Mouse (Mus musculus): ENCODE data around the gene Slk. TPM values are rescaled to one million over a fixed set of nuclear protein-coding genes. Genes with fewer than 3 reads are reported as not detected.

Gene Slk
- polyA plus RNA-seq, 1 experiment = 12.1 TPM

GRCm38 (mm10) chr19:47536521-47537299, 42.8 kb upstream of the Slk start:
- peak overlapping the region; percentile 58 for H3K4me3 ChIP-seq
- no peaks in the 10 kb centered on the region for H3K27me3 ChIP-seq (ENCODE audit: control insufficient read depth, insufficient read depth, insufficient read length)
- no peaks in the 10 kb centered on the region for H3K79me2 ChIP-seq (ENCODE audit: control insufficient read depth, insufficient read depth)
- TF ChIP-seq POLR2AphosphoS2 (IDR thresholded peaks at IDR 0.05; ENCODE audit: insufficient read length, low read depth) (peak; percentile 89), MYOG (IDR thresholded peaks at IDR 0.05; ENCODE audit: control insufficient read depth in 1 of 3, insufficient read depth in 1 of 3, insufficient read length in 2 of 3, low read depth in 2 of 3) (peak in 1 of 3 experiments; percentile 15), POLR2A (IDR thresholded peaks at IDR 0.05; ENCODE audit: insufficient read length, low read depth) (peak; percentile 87), SRF (IDR thresholded peaks at IDR 0.05; ENCODE audit: control insufficient read depth, insufficient read length, low read depth) (no peak), E2F4 (IDR thresholded peaks at IDR 0.05; ENCODE audit: insufficient read depth) (peak; percentile 59)
- no peak overlapping the region for H3ac ChIP-seq (ENCODE audit: control insufficient read depth, insufficient read length)
- peak overlapping the region; percentile 99 for H3K4me2 ChIP-seq (ENCODE audit: low read depth)
- H3K36me3 ChIP-seq (ENCODE audit: control insufficient read depth, insufficient read depth) = no peaks in the 10 kb centered on the region

- no peaks in the 10 kb centered on the region for H3K36me3 ChIP-seq (ENCODE audit: control insufficient read depth, insufficient read depth)
- TF ChIP-seq REST (IDR thresholded peaks at IDR 0.05; ENCODE audit: insufficient read depth, insufficient read length) (no peak), USF1 (IDR thresholded peaks at IDR 0.05; ENCODE audit: low read depth) (no peak), TCF12 (IDR thresholded peaks at IDR 0.05; ENCODE audit: insufficient read depth, poor library complexity, severe bottlenecking) (no peak), POLR2A (IDR thresholded peaks at IDR 0.05; ENCODE audit: insufficient read length, low read depth) (no peak), MYOD1 (IDR thresholded peaks at IDR 0.05; ENCODE audit: control insufficient read depth in 1 of 3, insufficient read length in 2 of 3, low read depth in 2 of 3) (no peak), MAX (IDR thresholded peaks at IDR 0.05; ENCODE audit: low read depth) (no peak), MYOG (IDR thresholded peaks at IDR 0.05; ENCODE audit: control insufficient read depth in 1 of 3, insufficient read depth in 1 of 3, insufficient read length in 2 of 3, low read depth in 2 of 3) (no peak), POLR2AphosphoS2 (IDR thresholded peaks at IDR 0.05; ENCODE audit: insufficient read length, low read depth) (no peak), E2F4 (IDR thresholded peaks at IDR 0.05; ENCODE audit: insufficient read depth) (no peak), TCF3 (IDR thresholded peaks at IDR 0.05; ENCODE audit: insufficient read length, low read depth) (no peak), CEBPB (IDR thresholded peaks at IDR 0.05; ENCODE audit: insufficient read depth, poor library complexity, severe bottlenecking) (no peak)
- peak within 1 kb of the TSS; percentile 58 for H3K4me3 ChIP-seq
- no peaks in the 10 kb centered on the region for H3K79me2 ChIP-seq (ENCODE audit: control insufficient read depth, insufficient read depth)
- no peaks in the 10 kb centered on the region for H3K27me3 ChIP-seq (ENCODE audit: control insufficient read depth, insufficient read depth, insufficient read length)
- peak within 1 kb of the TSS; percentile 99 for H3K4me2 ChIP-seq (ENCODE audit: low read depth)
- H3ac ChIP-seq (ENCODE audit: control insufficient read depth, insufficient read length) = no peak within 1 kb of the TSS
Measured at GRCm38 (mm10) chr19:47537300-47537792, 42.1 kb upstream of the Slk start, which contains the start of gene Stn1. Gene Stn1 (minus strand): TSS chr19:47537507.

GRCm38 (mm10) chr19:47537879-47538278, 41.6 kb upstream of the Slk start:
- Histone ChIP-seq H3K4me3 (peak overlapping the region; percentile 58), H3K4me2 (ENCODE audit: low read depth) (peak overlapping the region; percentile 98), H3ac (ENCODE audit: control insufficient read depth, insufficient read length) (no peak overlapping the region), H3K27me3 (ENCODE audit: control insufficient read depth, insufficient read depth, insufficient read length) (no peaks in the 10 kb centered on the region), H3K79me2 (ENCODE audit: control insufficient read depth, insufficient read depth) (no peaks in the 10 kb centered on the region), H3K36me3 (ENCODE audit: control insufficient read depth, insufficient read depth) (no peaks in the 10 kb centered on the region)
- TF ChIP-seq MYOD1 (IDR thresholded peaks at IDR 0.05; ENCODE audit: control insufficient read depth in 1 of 3, insufficient read length in 2 of 3, low read depth in 2 of 3) = no peak
- no peak for TF ChIP-seq TCF12 (IDR thresholded peaks at IDR 0.05; ENCODE audit: insufficient read depth, poor library complexity, severe bottlenecking)
- TF ChIP-seq TCF3 (IDR thresholded peaks at IDR 0.05; ENCODE audit: insufficient read length, low read depth) = no peak
- TF ChIP-seq USF1 (IDR thresholded peaks at IDR 0.05; ENCODE audit: low read depth) = no peak
- TF ChIP-seq MYOG (IDR thresholded peaks at IDR 0.05; ENCODE audit: control insufficient read depth in 1 of 3, insufficient read depth in 1 of 3, insufficient read length in 2 of 3, low read depth in 2 of 3) = no peak
- TF ChIP-seq POLR2AphosphoS2 (IDR thresholded peaks at IDR 0.05; ENCODE audit: insufficient read length, low read depth) = no peak
- TF ChIP-seq E2F4 (IDR thresholded peaks at IDR 0.05; ENCODE audit: insufficient read depth) = no peak
- TF ChIP-seq REST (IDR thresholded peaks at IDR 0.05; ENCODE audit: insufficient read depth, insufficient read length) = no peak

- Histone ChIP-seq H3K79me2 (ENCODE audit: control insufficient read depth, insufficient read depth) (no peaks in the 10 kb centered on the region), H3K4me2 (ENCODE audit: low read depth) (peak overlapping the region; percentile 98), H3ac (ENCODE audit: control insufficient read depth, insufficient read length) (no peak overlapping the region), H3K27me3 (ENCODE audit: control insufficient read depth, insufficient read depth, insufficient read length) (no peaks in the 10 kb centered on the region), H3K36me3 (ENCODE audit: control insufficient read depth, insufficient read depth) (no peaks in the 10 kb centered on the region), H3K4me3 (no peak overlapping the region)
- TF ChIP-seq TCF3 (IDR thresholded peaks at IDR 0.05; ENCODE audit: insufficient read length, low read depth) = no peak
- no peak for TF ChIP-seq MYOD1 (IDR thresholded peaks at IDR 0.05; ENCODE audit: control insufficient read depth in 1 of 3, insufficient read length in 2 of 3, low read depth in 2 of 3)
- no peak for TF ChIP-seq MAX (IDR thresholded peaks at IDR 0.05; ENCODE audit: low read depth)
- TF ChIP-seq POLR2AphosphoS2 (IDR thresholded peaks at IDR 0.05; ENCODE audit: insufficient read length, low read depth) = no peak
- no peak for TF ChIP-seq E2F4 (IDR thresholded peaks at IDR 0.05; ENCODE audit: insufficient read depth)
- TF ChIP-seq USF1 (IDR thresholded peaks at IDR 0.05; ENCODE audit: low read depth) = no peak
- no peak for TF ChIP-seq SRF (IDR thresholded peaks at IDR 0.05; ENCODE audit: control insufficient read depth, insufficient read length, low read depth)
- no peak for TF ChIP-seq POLR2A (IDR thresholded peaks at IDR 0.05; ENCODE audit: insufficient read length, low read depth)
- no peak for TF ChIP-seq MYOG (IDR thresholded peaks at IDR 0.05; ENCODE audit: control insufficient read depth in 1 of 3, insufficient read depth in 1 of 3, insufficient read length in 2 of 3, low read depth in 2 of 3)
- TF ChIP-seq TCF12 (IDR thresholded peaks at IDR 0.05; ENCODE audit: insufficient read depth, poor library complexity, severe bottlenecking) = no peak
- no peak for TF ChIP-seq CEBPB (IDR thresholded peaks at IDR 0.05; ENCODE audit: insufficient read depth, poor library complexity, severe bottlenecking)
- TF ChIP-seq REST (IDR thresholded peaks at IDR 0.05; ENCODE audit: insufficient read depth, insufficient read length) = no peak
Measured at GRCm38 (mm10) chr19:47538801-47539200, 40.7 kb upstream of the Slk start.
